Mouse (Mus musculus) neural tube, embryonic 12.5 days (tissue): Measurements from ENCODE around the gene Smchd1. TPM values are rescaled to one million over a fixed set of nuclear protein-coding genes. Genes with fewer than 3 reads are reported as not detected.
A peak's percentile ranks its signal among the peaks of the same experiment; 100 is the strongest.

Source experiments
- ATAC-seq: fragments of 200-750 bp; cut with Nextera tagmentation; 2 replicates; pipeline ENCODE4 v1.8.0; 2017; ENCODE audit warnings: low read depth, mild to moderate bottlenecking, moderate TSS enrichment, moderate library complexity; ENCODE audit not compliant: low FRiP score
- H3K27ac ChIP-seq: fragments of 300-500 bp; sonication (generic); 2 replicates; pipeline ENCODE4 v1.5.1; 2016
- H3K27me3 ChIP-seq: fragments of 300-500 bp; sonication (generic); replicated peaks from 2 replicates; pipeline ENCODE4 v1.6.1; 2016; ENCODE audit warnings: mild to moderate bottlenecking
- H3K36me3 ChIP-seq: fragments of 300-500 bp; sonication (generic); 2 replicates; pipeline ENCODE4 v1.6.1; 2016; ENCODE audit warnings: mild to moderate bottlenecking
- H3K4me1 ChIP-seq: fragments of 300-500 bp; sonication (generic); 2 replicates; pipeline ENCODE4 v1.6.1; 2016
- H3K4me2 ChIP-seq: fragments of 300-500 bp; sonication (generic); replicated peaks from 2 replicates; pipeline ENCODE4 v1.6.1; 2016; ENCODE audit warnings: mild to moderate bottlenecking
- H3K4me3 ChIP-seq: fragments of 300-500 bp; sonication (generic); 2 replicates; pipeline ENCODE4 v1.5.1; 2016
- H3K9ac ChIP-seq: fragments of 300-500 bp; sonication (generic); 2 replicates; pipeline ENCODE4 v1.6.1; 2016; ENCODE audit warnings: mild to moderate bottlenecking
- H3K9me3 ChIP-seq: fragments of 300-500 bp; sonication (generic); 2 replicates; pipeline ENCODE4 v1.6.1; 2016; ENCODE audit warnings: mild to moderate bottlenecking
- WGBS: fragments of 180-500 bp; shearing (Covaris S2); methylation state at CpG from one replicate; pipeline ENCODE4 v1.1.7; 2016; 5-methylcytosine and 5-hydroxymethylcytosine counted together
- polyA plus RNA-seq: library from polyadenylated mRNA; unstranded; fragments of >200 nt; fragmentation: Nextera tagmentation; extraction: Ambion mirVana; gene quantifications from 2 replicates; pipeline ENCODE4 v1.2.1, GENCODE M21; 2016

The Smchd1 gene
- 53.1 and 68.2 TPM in 2 replicates for polyA plus RNA-seq

- Histone ChIP-seq H3K4me1 (peaks cover 8% of the 10 kb centered on the region), H3K9me3 (no peaks in the 10 kb centered on the region), H3K4me3 (peak within 1 kb of the TSS; percentile 88), H3K4me2 (peak within 1 kb of the TSS; percentile 90), H3K9ac (peak within 1 kb of the TSS; percentile 90), H3K36me3 (no peaks in the 10 kb centered on the region), H3K27me3 (no peaks in the 10 kb centered on the region), H3K27ac (peak within 1 kb of the TSS; percentile 96)
- under 1% methylated on average over 97 of the region's 109 CpGs for WGBS
- ATAC-seq: peak; percentile 95
These were observed at the start of gene Smchd1 for GRCm38 (mm10) chr17:71474762-71475704. Gene Smchd1, minus strand, starts transcription at chr17:71475343.

DNA sequence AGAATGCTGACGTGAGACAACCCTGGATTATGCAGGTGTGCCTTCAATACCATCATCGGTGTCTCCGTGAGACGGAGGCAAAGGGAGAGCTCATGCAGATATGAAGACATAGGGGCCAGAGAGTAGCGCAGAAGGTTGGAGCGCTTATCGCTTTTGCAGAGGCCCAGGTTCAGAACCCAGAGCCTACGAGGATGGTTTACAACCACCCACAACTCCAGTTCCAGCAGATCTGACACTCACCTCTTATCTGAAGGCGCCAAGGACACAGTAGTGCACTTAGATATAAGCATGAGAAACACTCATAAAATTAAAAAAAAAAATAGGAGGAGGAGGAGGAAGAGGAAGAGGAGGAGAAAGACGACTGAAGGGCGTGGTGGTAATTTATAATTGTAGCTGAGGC, 35.2 kb upstream of the Smchd1 start:
- no peak overlapping the region for H3K9ac ChIP-seq
- no peaks in the 10 kb centered on the region for H3K27me3 ChIP-seq
- H3K36me3 ChIP-seq: peaks cover 42% of the 10 kb centered on the region

GRCm38 (mm10) chr17:71506832-71507231, 31.7 kb upstream of the Smchd1 start:
- 90% methylated on average over 8 of the region's 8 CpGs for WGBS
- Histone ChIP-seq H3K36me3 (peaks cover 49% of the 10 kb centered on the region), H3K27me3 (no peaks in the 10 kb centered on the region), H3K4me1 (no peaks in the 10 kb centered on the region), H3K4me2 (no peak overlapping the region), H3K4me3 (no peak overlapping the region), H3K9ac (no peak overlapping the region), H3K9me3 (no peaks in the 10 kb centered on the region), H3K27ac (no peak overlapping the region)
- ATAC-seq: no peak

More for the DNA sequence above, 35.2 kb upstream of the Smchd1 start:
- no peak overlapping the region for H3K27ac ChIP-seq
- no peak overlapping the region for H3K4me3 ChIP-seq
- no peak overlapping the region for H3K4me2 ChIP-seq
- no peaks in the 10 kb centered on the region for H3K9me3 ChIP-seq
- ATAC-seq: no peak
- no peaks in the 10 kb centered on the region for H3K4me1 ChIP-seq
- WGBS: 96% methylated on average over 11 of the region's 11 CpGs

DNA sequence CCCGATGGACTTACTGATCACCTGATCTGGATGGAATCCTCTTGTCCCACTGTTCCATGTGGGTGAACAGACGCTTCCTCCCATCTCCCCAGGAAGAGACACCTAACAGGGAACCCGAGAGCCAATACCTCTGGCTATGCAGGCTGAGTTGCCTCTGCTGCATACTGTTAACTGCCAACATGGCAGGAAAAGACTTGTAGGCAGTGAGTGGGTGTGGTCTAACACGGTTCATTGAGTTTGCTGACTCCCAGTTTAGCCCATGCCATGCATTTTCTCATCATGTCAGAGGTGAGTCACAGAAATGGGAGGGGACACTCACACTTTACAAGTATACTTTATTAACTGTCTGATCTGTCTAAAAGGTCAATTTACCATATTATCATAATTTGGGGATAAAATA, 20.6 kb upstream of the Smchd1 start:
- 95% methylated on average over 4 of the region's 4 CpGs for WGBS
- Histone ChIP-seq H3K4me3 (no peak overlapping the region), H3K9ac (no peak overlapping the region), H3K36me3 (peaks cover 52% of the 10 kb centered on the region), H3K4me2 (no peak overlapping the region), H3K27me3 (no peaks in the 10 kb centered on the region), H3K27ac (no peak overlapping the region), H3K9me3 (no peaks in the 10 kb centered on the region), H3K4me1 (no peaks in the 10 kb centered on the region)
- ATAC-seq: no peak

DNA sequence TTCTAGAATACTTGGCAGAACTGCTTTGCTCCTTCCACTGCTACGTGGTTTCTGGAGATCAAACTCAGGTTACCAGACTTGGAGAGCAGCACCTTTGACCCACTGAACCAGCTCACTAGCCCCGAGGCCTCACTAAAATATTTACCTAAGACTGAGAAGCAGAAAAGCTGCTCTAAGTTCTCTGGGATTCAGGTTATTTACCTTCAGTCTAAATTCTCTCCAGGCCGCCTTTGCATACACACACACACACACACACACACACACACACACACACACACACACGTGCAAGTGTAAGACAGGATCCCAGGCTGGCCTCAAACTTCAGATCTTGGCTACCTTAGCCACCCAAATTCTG, 16.2 kb upstream of the Smchd1 start:
- Histone ChIP-seq H3K4me2 (no peak overlapping the region), H3K27ac (no peak overlapping the region), H3K9me3 (no peaks in the 10 kb centered on the region), H3K27me3 (no peaks in the 10 kb centered on the region), H3K4me3 (no peak overlapping the region), H3K36me3 (peaks cover 18% of the 10 kb centered on the region), H3K9ac (no peak overlapping the region), H3K4me1 (peaks cover 3% of the 10 kb centered on the region; the same call in 1 of the 2 replicates)
- WGBS: 77% methylated on average over 4 of the region's 4 CpGs
- no peak for ATAC-seq

- Histone ChIP-seq H3K27me3 (no peaks in the 10 kb centered on the region), H3K4me1 (peaks cover 3% of the 10 kb centered on the region; the same call in 1 of the 2 replicates), H3K4me2 (no peak overlapping the region), H3K36me3 (peaks cover 13% of the 10 kb centered on the region), H3K9ac (no peak overlapping the region), H3K4me3 (no peak overlapping the region), H3K27ac (no peak overlapping the region), H3K9me3 (no peaks in the 10 kb centered on the region)
- 82% methylated on average over 9 of the region's 9 CpGs for WGBS
- no peak for ATAC-seq
These were observed 15.7 kb upstream of the Smchd1 start for GRCm38 (mm10) chr17:71490666-71491331.

GRCm38 (mm10) chr17:71489703-71490461, 14.7 kb upstream of the Smchd1 start:
- Histone ChIP-seq H3K36me3 (peaks cover 5% of the 10 kb centered on the region; the same call in 1 of the 2 replicates), H3K4me3 (no peak overlapping the region), H3K27me3 (no peaks in the 10 kb centered on the region), H3K4me2 (no peak overlapping the region), H3K9me3 (no peaks in the 10 kb centered on the region), H3K9ac (no peak overlapping the region), H3K4me1 (peaks cover 3% of the 10 kb centered on the region; the same call in 1 of the 2 replicates), H3K27ac (no peak overlapping the region)
- ATAC-seq: no peak
- 83% methylated on average over 9 of the region's 9 CpGs for WGBS

- WGBS: 29% methylated on average over 8 of the region's 8 CpGs
- Histone ChIP-seq H3K9me3 (no peaks in the 10 kb centered on the region), H3K4me2 (peak overlapping the region; percentile 12), H3K36me3 (no peaks in the 10 kb centered on the region), H3K4me3 (no peak overlapping the region), H3K4me1 (peaks cover 3% of the 10 kb centered on the region; the same call in 1 of the 2 replicates), H3K27ac (no peak overlapping the region), H3K27me3 (no peaks in the 10 kb centered on the region), H3K9ac (no peak overlapping the region)
- ATAC-seq: no peak
These were observed 11.2 kb upstream of the Smchd1 start for GRCm38 (mm10) chr17:71486231-71486851.

DNA sequence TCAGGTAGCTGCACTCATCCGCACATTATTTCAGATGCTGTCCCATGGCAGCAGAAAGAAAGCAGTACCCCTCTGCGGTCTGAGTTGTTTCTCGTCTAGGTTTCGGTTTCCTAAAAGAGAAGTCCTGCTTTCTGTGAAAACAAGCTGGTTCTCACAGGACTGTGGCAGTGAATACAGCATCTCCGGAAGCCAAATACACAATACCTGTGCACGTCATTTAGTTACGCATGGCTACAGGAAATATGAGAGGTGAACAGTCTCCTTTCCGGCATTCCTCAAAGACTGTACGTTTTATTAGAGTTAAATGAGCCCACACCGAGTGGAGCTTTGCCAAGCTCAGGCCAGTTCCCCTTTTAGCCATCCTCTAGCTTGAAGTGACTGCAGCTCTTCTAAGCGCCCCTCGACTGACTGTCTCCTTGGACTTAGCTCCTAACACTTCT, 10.7 kb upstream of the Smchd1 start:
- Histone ChIP-seq H3K4me3 (no peak overlapping the region), H3K9ac (no peak overlapping the region), H3K36me3 (no peaks in the 10 kb centered on the region), H3K4me2 (peak overlapping the region; percentile 12), H3K4me1 (peaks cover 3% of the 10 kb centered on the region; the same call in 1 of the 2 replicates), H3K27me3 (no peaks in the 10 kb centered on the region), H3K9me3 (no peaks in the 10 kb centered on the region), H3K27ac (no peak overlapping the region)
- ATAC-seq: no peak
- 69% methylated on average over 12 of the region's 12 CpGs for WGBS

- H3K4me1 ChIP-seq: peaks cover 3% of the 10 kb centered on the region; the same call in 1 of the 2 replicates
- 90% methylated on average over 5 of the region's 5 CpGs for WGBS
- no peak overlapping the region for H3K9ac ChIP-seq
- H3K4me3 ChIP-seq: no peak overlapping the region
- no peaks in the 10 kb centered on the region for H3K36me3 ChIP-seq
- H3K27me3 ChIP-seq: no peaks in the 10 kb centered on the region
- ATAC-seq: no peak
- no peak overlapping the region for H3K27ac ChIP-seq
- H3K4me2 ChIP-seq: no peak overlapping the region
- H3K9me3 ChIP-seq: no peaks in the 10 kb centered on the region
These were observed 9.6 kb upstream of the Smchd1 start for GRCm38 (mm10) chr17:71484711-71485110.

GRCm38 (mm10) chr17:71483418-71484060, 8.4 kb upstream of the Smchd1 start:
- H3K36me3 ChIP-seq: no peaks in the 10 kb centered on the region
- no peak overlapping the region for H3K27ac ChIP-seq
- ATAC-seq: no peak
- no peaks in the 10 kb centered on the region for H3K27me3 ChIP-seq
- peaks cover 3% of the 10 kb centered on the region; the same call in 1 of the 2 replicates for H3K4me1 ChIP-seq
- no peak overlapping the region for H3K4me3 ChIP-seq
- H3K9ac ChIP-seq: no peak overlapping the region
- H3K4me2 ChIP-seq: no peak overlapping the region
- 93% methylated on average over 7 of the region's 7 CpGs for WGBS
- H3K9me3 ChIP-seq: no peaks in the 10 kb centered on the region
